Mouse (Mus musculus) liver, embryonic 12.5 days (tissue): ENCODE measurements around the gene Tyw1. TPM values are rescaled to one million over a fixed set of nuclear protein-coding genes. Genes with fewer than 3 reads are reported as not detected.

ENCODE experiments used
- ATAC-seq: fragments of 200-750 bp; cut with Nextera tagmentation; 2 replicates; pipeline ENCODE4 v1.8.0; 2017; ENCODE audit warnings: moderate number of reproducible peaks, mild to moderate bottlenecking, moderate library complexity
- H3K27ac ChIP-seq: fragments of 300-500 bp; sonication (generic); 2 replicates; pipeline ENCODE4 v1.5.1; 2016; ENCODE audit warnings: mild to moderate bottlenecking
- H3K27me3 ChIP-seq: fragments of 300-500 bp; sonication (generic); replicated peaks from 2 replicates; pipeline ENCODE4 v1.6.1; 2016; ENCODE audit warnings: mild to moderate bottlenecking, moderate library complexity
- H3K36me3 ChIP-seq: fragments of 300-500 bp; sonication (generic); 2 replicates; pipeline ENCODE4 v1.6.1; 2016; ENCODE audit warnings: mild to moderate bottlenecking, moderate library complexity
- H3K4me1 ChIP-seq: fragments of 300-500 bp; sonication (generic); 2 replicates; pipeline ENCODE4 v1.6.1; 2016
- H3K4me2 ChIP-seq: fragments of 300-500 bp; sonication (generic); 2 replicates; pipeline ENCODE4 v1.6.1; 2016; ENCODE audit warnings: mild to moderate bottlenecking, moderate library complexity
- H3K4me3 ChIP-seq: fragments of 300-500 bp; sonication (generic); 2 replicates; pipeline ENCODE4 v1.5.1; 2016; ENCODE audit warnings: mild to moderate bottlenecking, moderate library complexity
- H3K9ac ChIP-seq: fragments of 300-500 bp; sonication (generic); 2 replicates; pipeline ENCODE4 v1.6.1; 2016; ENCODE audit warnings: mild to moderate bottlenecking, moderate library complexity
- H3K9me3 ChIP-seq: fragments of 300-500 bp; sonication (generic); replicated peaks from 2 replicates; pipeline ENCODE4 v1.6.1; 2016; ENCODE audit warnings: mild to moderate bottlenecking, moderate library complexity
- WGBS: fragments of 180-500 bp; shearing (Covaris S2); methylation state at CpG from one replicate; pipeline ENCODE4 v1.1.7; 2016; ENCODE audit not compliant: insufficient replicate concordance; 5-methylcytosine and 5-hydroxymethylcytosine counted together
- polyA plus RNA-seq: library from polyadenylated mRNA; unstranded; fragments of >200 nt; fragmentation: Nextera tagmentation; extraction: Ambion mirVana; gene quantifications from 2 replicates; pipeline ENCODE4 v1.2.1, GENCODE M21; 2016

The Tyw1 gene
- polyA plus RNA-seq, 1 experiment from 2014 or later: 21.6 TPM

- no peaks in the 10 kb centered on the region for H3K27me3 ChIP-seq
- 0 out of 2 replicates have a peak, but pooled peaks cover 5% of the 10 kb centered on the region for H3K9me3 ChIP-seq
- no peak for ATAC-seq
- H3K4me2 ChIP-seq: no peak overlapping the region
- H3K9ac ChIP-seq: no peak overlapping the region
- no peaks in the 10 kb centered on the region for H3K4me1 ChIP-seq
- H3K4me3 ChIP-seq: no peak overlapping the region
- WGBS: 75% methylated on average over 6 of the region's 6 CpGs
- peaks cover 62% of the 10 kb centered on the region for H3K36me3 ChIP-seq
- H3K27ac ChIP-seq: no peak overlapping the region
These were observed 72.3 kb downstream of the Tyw1 start for GRCm38 (mm10) chr5:130327615-130328263.

- no peak overlapping the region for H3K9ac ChIP-seq
- H3K4me1 ChIP-seq: no peaks in the 10 kb centered on the region
These were observed 72.9 kb downstream of the Tyw1 start for GRCm38 (mm10) chr5:130328366-130328765.

GRCm38 (mm10) chr5:130329889-130330288 is 74.5 kb downstream of the Tyw1 start:
- whole genome bisulfite sequencing: 48% methylated on average over 2 of the region's 2 CpGs
- Histone ChIP-seq H3K36me3 (peaks cover 54% of the 10 kb centered on the region), H3K4me3 (no peak overlapping the region), H3K4me2 (no peak overlapping the region), H3K27me3 (no peaks in the 10 kb centered on the region), H3K27ac (no peak overlapping the region), H3K9ac (no peak overlapping the region), H3K9me3 (no peaks in the 10 kb centered on the region), H3K4me1 (no peaks in the 10 kb centered on the region)
- 0 out of 2 replicates have a peak, but pooled peaks have one; percentile 15 for ATAC-seq

More at GRCm38 (mm10) chr5:130328366-130328765, 72.9 kb downstream of the Tyw1 start:
- Histone ChIP-seq H3K27me3 (no peaks in the 10 kb centered on the region), H3K4me3 (no peak overlapping the region), H3K36me3 (peaks cover 56% of the 10 kb centered on the region), H3K27ac (no peak overlapping the region), H3K9me3 (0 out of 2 replicates have a peak, but pooled peaks cover 5% of the 10 kb centered on the region), H3K4me2 (no peak overlapping the region)
- ATAC-seq: no peak
- 90% methylated on average over 9 of the region's 9 CpGs for WGBS

GRCm38 (mm10) chr5:130330801-130331200 is 75.4 kb downstream of the Tyw1 start:
- no peak for ATAC-seq
- WGBS: 86% methylated on average over 4 of the region's 4 CpGs
- H3K27me3 ChIP-seq: no peaks in the 10 kb centered on the region
- no peak overlapping the region for H3K4me2 ChIP-seq
- H3K9me3 ChIP-seq: no peaks in the 10 kb centered on the region
- no peak overlapping the region for H3K27ac ChIP-seq
- H3K4me3 ChIP-seq: no peak overlapping the region
- H3K36me3 ChIP-seq: peaks cover 54% of the 10 kb centered on the region
- H3K4me1 ChIP-seq: no peaks in the 10 kb centered on the region
- no peak overlapping the region for H3K9ac ChIP-seq

- ATAC-seq: no peak
- WGBS: 83% methylated on average over 4 of the region's 4 CpGs
- Histone ChIP-seq H3K9ac (no peak overlapping the region), H3K9me3 (no peaks in the 10 kb centered on the region), H3K27ac (no peak overlapping the region), H3K4me2 (no peak overlapping the region), H3K4me3 (no peak overlapping the region), H3K36me3 (peaks cover 55% of the 10 kb centered on the region), H3K4me1 (no peaks in the 10 kb centered on the region), H3K27me3 (no peaks in the 10 kb centered on the region)
These were observed 75.8 kb downstream of the Tyw1 start for GRCm38 (mm10) chr5:130331206-130331605.

GRCm38 (mm10) chr5:130333566-130333965 is 78.1 kb downstream of the Tyw1 start:
- H3K4me2 ChIP-seq: no peak overlapping the region
- no peak for ATAC-seq
- WGBS: 84% methylated on average over 7 of the region's 7 CpGs
- no peak overlapping the region for H3K4me3 ChIP-seq
- H3K9me3 ChIP-seq: no peaks in the 10 kb centered on the region
- H3K27ac ChIP-seq: no peak overlapping the region
- no peaks in the 10 kb centered on the region for H3K27me3 ChIP-seq
- H3K36me3 ChIP-seq: peaks cover 58% of the 10 kb centered on the region
- H3K9ac ChIP-seq: no peak overlapping the region
- H3K4me1 ChIP-seq: no peaks in the 10 kb centered on the region

- WGBS: 86% methylated on average over 11 of the region's 11 CpGs
- no peak overlapping the region for H3K4me3 ChIP-seq
- peaks cover 54% of the 10 kb centered on the region for H3K36me3 ChIP-seq
- H3K4me1 ChIP-seq: no peaks in the 10 kb centered on the region
- H3K9me3 ChIP-seq: no peaks in the 10 kb centered on the region
- H3K27me3 ChIP-seq: no peaks in the 10 kb centered on the region
- H3K9ac ChIP-seq: no peak overlapping the region
- ATAC-seq: no peak
- H3K4me2 ChIP-seq: no peak overlapping the region
- no peak overlapping the region for H3K27ac ChIP-seq
These were observed 78.6 kb downstream of the Tyw1 start for GRCm38 (mm10) chr5:130333971-130334370.

GRCm38 (mm10) chr5:130335462-130335861 is 80.0 kb downstream of the Tyw1 start:
- no peaks in the 10 kb centered on the region for H3K4me1 ChIP-seq
- no peak overlapping the region for H3K9ac ChIP-seq
- no peaks in the 10 kb centered on the region for H3K27me3 ChIP-seq
- ATAC-seq: no peak
- no peaks in the 10 kb centered on the region for H3K9me3 ChIP-seq
- 94% methylated on average over 4 of the region's 4 CpGs for WGBS
- no peak overlapping the region for H3K27ac ChIP-seq
- H3K4me2 ChIP-seq: no peak overlapping the region
- no peak overlapping the region for H3K4me3 ChIP-seq
- H3K36me3 ChIP-seq: peaks cover 53% of the 10 kb centered on the region

GRCm38 (mm10) chr5:130340656-130341055 is 85.2 kb downstream of the Tyw1 start:
- H3K4me2 ChIP-seq: no peak overlapping the region
- H3K4me1 ChIP-seq: no peaks in the 10 kb centered on the region
- H3K36me3 ChIP-seq: peaks cover 65% of the 10 kb centered on the region
- H3K9me3 ChIP-seq: no peaks in the 10 kb centered on the region
- H3K4me3 ChIP-seq: no peak overlapping the region
- WGBS: 81% methylated on average over 15 of the region's 15 CpGs
- no peak overlapping the region for H3K9ac ChIP-seq
- H3K27me3 ChIP-seq: no peaks in the 10 kb centered on the region
- H3K27ac ChIP-seq: no peak overlapping the region
- ATAC-seq: no peak

- no peak for ATAC-seq
- no peaks in the 10 kb centered on the region for H3K27me3 ChIP-seq
- no peak overlapping the region for H3K4me3 ChIP-seq
- H3K9me3 ChIP-seq: 0 out of 2 replicates have a peak, but pooled peaks cover 17% of the 10 kb centered on the region
- H3K36me3 ChIP-seq: peaks cover 36% of the 10 kb centered on the region
- no peak overlapping the region for H3K9ac ChIP-seq
- no peaks in the 10 kb centered on the region for H3K4me1 ChIP-seq
- 51% methylated on average over 7 of the region's 7 CpGs for WGBS
- no peak overlapping the region for H3K27ac ChIP-seq
- H3K4me2 ChIP-seq: no peak overlapping the region
These were observed 89.6 kb downstream of the Tyw1 start for GRCm38 (mm10) chr5:130344999-130345398.

GRCm38 (mm10) chr5:130345871-130346270 is 90.5 kb downstream of the Tyw1 start:
- 78% methylated on average over 2 of the region's 2 CpGs for WGBS
- Histone ChIP-seq H3K9me3 (0 out of 2 replicates have a peak, but pooled peaks cover 17% of the 10 kb centered on the region), H3K27me3 (no peaks in the 10 kb centered on the region), H3K36me3 (peaks cover 28% of the 10 kb centered on the region), H3K9ac (no peak overlapping the region), H3K4me3 (no peak overlapping the region), H3K4me2 (no peak overlapping the region), H3K4me1 (no peaks in the 10 kb centered on the region), H3K27ac (no peak overlapping the region)
- ATAC-seq: no peak

- H3K4me1 ChIP-seq: no peaks in the 10 kb centered on the region
- H3K27me3 ChIP-seq: no peaks in the 10 kb centered on the region
- no peak for ATAC-seq
- no peak overlapping the region for H3K4me3 ChIP-seq
- 0 out of 2 replicates have a peak, but pooled peaks cover 4% of the 10 kb centered on the region for H3K9me3 ChIP-seq
- no peaks in the 10 kb centered on the region for H3K36me3 ChIP-seq
- H3K4me2 ChIP-seq: no peak overlapping the region
- WGBS: 43% methylated on average over 7 of the region's 7 CpGs
- no peak overlapping the region for H3K9ac ChIP-seq
- H3K27ac ChIP-seq: no peak overlapping the region
These were observed 99.8 kb downstream of the Tyw1 start for GRCm38 (mm10) chr5:130355223-130355622.

GRCm38 (mm10) chr5:130363111-130363510 is 107.7 kb downstream of the Tyw1 start:
- Histone ChIP-seq H3K4me1 (no peaks in the 10 kb centered on the region), H3K4me3 (no peak overlapping the region), H3K27me3 (no peaks in the 10 kb centered on the region), H3K36me3 (no peaks in the 10 kb centered on the region), H3K9me3 (0 out of 2 replicates have a peak, but pooled peaks cover 15% of the 10 kb centered on the region), H3K9ac (no peak overlapping the region), H3K27ac (no peak overlapping the region), H3K4me2 (no peak overlapping the region)
- ATAC-seq: no peak
- WGBS: 60% methylated on average over 4 of the region's 4 CpGs
